Mouse (Mus musculus) embryonic facial prominence, embryonic 13.5 days (tissue): ENCODE results near the gene Galnt10. TPM values are rescaled to one million over a fixed set of nuclear protein-coding genes. Genes with fewer than 3 reads are reported as not detected.

Experiments used
- ATAC-seq: fragments of 200-750 bp; cut with Nextera tagmentation; 2 replicates; pipeline ENCODE4 v1.8.0; 2017; ENCODE audit warnings: low read depth; ENCODE audit not compliant: insufficient number of reproducible peaks, insufficient read depth, low FRiP score, low TSS enrichment
- H3K27ac ChIP-seq: fragments of 300-500 bp; sonication (generic); 2 replicates; pipeline ENCODE4 v1.5.1; 2015; ENCODE audit warnings: moderate library complexity, mild to moderate bottlenecking, inconsistent platforms
- H3K27me3 ChIP-seq: fragments of 300-500 bp; sonication (generic); 2 replicates; pipeline ENCODE4 v1.6.1; 2015; ENCODE audit warnings: mild to moderate bottlenecking, inconsistent platforms
- H3K36me3 ChIP-seq: fragments of 300-500 bp; sonication (generic); 2 replicates; pipeline ENCODE4 v1.6.1; 2015; ENCODE audit warnings: mild to moderate bottlenecking, inconsistent platforms
- H3K4me1 ChIP-seq: fragments of 300-500 bp; sonication (generic); 2 replicates; pipeline ENCODE4 v1.6.1; 2015; ENCODE audit warnings: inconsistent platforms
- H3K4me2 ChIP-seq: fragments of 300-500 bp; sonication (generic); 2 replicates; pipeline ENCODE4 v1.6.1; 2015; ENCODE audit warnings: moderate library complexity, mild to moderate bottlenecking, inconsistent platforms
- H3K4me3 ChIP-seq: fragments of 300-500 bp; sonication (generic); 2 replicates; pipeline ENCODE4 v1.5.1; 2015; ENCODE audit warnings: mild to moderate bottlenecking, inconsistent platforms
- H3K9ac ChIP-seq: fragments of 300-500 bp; sonication (generic); 2 replicates; pipeline ENCODE4 v1.6.1; 2015; ENCODE audit warnings: mild to moderate bottlenecking, inconsistent platforms
- H3K9me3 ChIP-seq: fragments of 300-500 bp; sonication (generic); 2 replicates; pipeline ENCODE4 v1.6.1; 2016; ENCODE audit warnings: inconsistent platforms
- WGBS: fragments of 180-500 bp; shearing (Covaris S2); methylation state at CpG from one replicate; pipeline ENCODE4 v1.1.7; 2015; ENCODE audit warnings: mixed read lengths; 5-methylcytosine and 5-hydroxymethylcytosine counted together
- polyA plus RNA-seq: library from polyadenylated mRNA; unstranded; fragments of >200 nt; fragmentation: Nextera tagmentation; extraction: Ambion mirVana; gene quantifications from 2 replicates; pipeline ENCODE4 v1.2.1, GENCODE M21; 2015

Gene Galnt10
- polyA plus RNA-seq, 1 experiment from 2014 or later: 24.1 TPM

- WGBS: 31% methylated on average over 15 of the region's 15 CpGs
These were observed 27.5 kb upstream of the Galnt10 start for GRCm38 (mm10) chr11:57617526-57618264.

GRCm38 (mm10) chr11:57621472-57621871, 23.8 kb upstream of the Galnt10 start:
- Histone ChIP-seq H3K36me3 (no peaks in the 10 kb centered on the region), H3K27me3 (0 out of 2 replicates have a peak, but pooled peaks cover 2% of the 10 kb centered on the region), H3K27ac (no peak overlapping the region), H3K9ac (no peak overlapping the region), H3K9me3 (no peaks in the 10 kb centered on the region), H3K4me2 (no peak overlapping the region), H3K4me1 (peaks cover 26% of the 10 kb centered on the region), H3K4me3 (no peak overlapping the region)
- ATAC-seq: no peak
- 83% methylated on average over 3 of the region's 3 CpGs for WGBS

More at GRCm38 (mm10) chr11:57617526-57618264, 27.5 kb upstream of the Galnt10 start:
- H3K4me1 ChIP-seq: peaks cover 12% of the 10 kb centered on the region
- H3K36me3 ChIP-seq: no peaks in the 10 kb centered on the region
- H3K27ac ChIP-seq: no peak overlapping the region
- ATAC-seq: no peak
- H3K27me3 ChIP-seq: peaks cover 7% of the 10 kb centered on the region; the same call in 1 of the 2 replicates
- H3K4me3 ChIP-seq: no peak overlapping the region
- no peak overlapping the region for H3K4me2 ChIP-seq
- H3K9me3 ChIP-seq: no peaks in the 10 kb centered on the region
- no peak overlapping the region for H3K9ac ChIP-seq

- H3K9ac ChIP-seq: no peak overlapping the region
- no peak overlapping the region for H3K27ac ChIP-seq
- ATAC-seq: no peak
- H3K4me1 ChIP-seq: peaks cover 26% of the 10 kb centered on the region
- no peak overlapping the region for H3K4me3 ChIP-seq
- H3K36me3 ChIP-seq: no peaks in the 10 kb centered on the region
- no peak overlapping the region for H3K4me2 ChIP-seq
- H3K27me3 ChIP-seq: 0 out of 2 replicates have a peak, but pooled peaks cover 3% of the 10 kb centered on the region
- H3K9me3 ChIP-seq: no peaks in the 10 kb centered on the region
These were observed 23.4 kb upstream of the Galnt10 start for GRCm38 (mm10) chr11:57621876-57622275.

- Histone ChIP-seq H3K9ac (no peak overlapping the region), H3K4me1 (peaks cover 31% of the 10 kb centered on the region), H3K27me3 (0 out of 2 replicates have a peak, but pooled peaks cover 5% of the 10 kb centered on the region), H3K36me3 (no peaks in the 10 kb centered on the region), H3K4me2 (no peak overlapping the region), H3K9me3 (no peaks in the 10 kb centered on the region), H3K4me3 (no peak overlapping the region), H3K27ac (0 out of 2 replicates have a peak overlapping the region, but pooled peaks have one; percentile 48)
- ATAC-seq: no peak
- 25% methylated on average over 5 of the region's 5 CpGs for WGBS
These were observed 20.8 kb upstream of the Galnt10 start for GRCm38 (mm10) chr11:57624490-57624893.

- H3K36me3 ChIP-seq: no peaks in the 10 kb centered on the region
- no peaks in the 10 kb centered on the region for H3K9me3 ChIP-seq
- H3K4me2 ChIP-seq: no peak overlapping the region
- H3K4me1 ChIP-seq: peaks cover 31% of the 10 kb centered on the region
- ATAC-seq: no peak
- no peak overlapping the region for H3K27ac ChIP-seq
- 0 out of 2 replicates have a peak, but pooled peaks cover 5% of the 10 kb centered on the region for H3K27me3 ChIP-seq
- H3K4me3 ChIP-seq: no peak overlapping the region
- no peak overlapping the region for H3K9ac ChIP-seq
These were observed 19.8 kb upstream of the Galnt10 start for GRCm38 (mm10) chr11:57625465-57625864.

GRCm38 (mm10) chr11:57627086-57627735, 18.0 kb upstream of the Galnt10 start:
- no peaks in the 10 kb centered on the region for H3K36me3 ChIP-seq
- no peak overlapping the region for H3K4me2 ChIP-seq
- H3K4me1 ChIP-seq: peaks cover 37% of the 10 kb centered on the region
- 0 out of 2 replicates have a peak, but pooled peaks cover 5% of the 10 kb centered on the region for H3K27me3 ChIP-seq
- H3K4me3 ChIP-seq: no peak overlapping the region
- no peaks in the 10 kb centered on the region for H3K9me3 ChIP-seq
- ATAC-seq: no peak
- no peak overlapping the region for H3K9ac ChIP-seq
- no peak overlapping the region for H3K27ac ChIP-seq
- WGBS: 54% methylated on average over 9 of the region's 9 CpGs

- H3K9me3 ChIP-seq: no peaks in the 10 kb centered on the region
- peaks cover 17% of the 10 kb centered on the region for H3K27me3 ChIP-seq
- H3K27ac ChIP-seq: no peak overlapping the region
- whole genome bisulfite sequencing: 73% methylated on average over 7 of the region's 7 CpGs
- no peak overlapping the region for H3K9ac ChIP-seq
- H3K4me1 ChIP-seq: peaks cover 34% of the 10 kb centered on the region
- H3K4me3 ChIP-seq: no peak overlapping the region
- no peak for ATAC-seq
- no peak overlapping the region for H3K4me2 ChIP-seq
- no peaks in the 10 kb centered on the region for H3K36me3 ChIP-seq
These were observed 13.3 kb upstream of the Galnt10 start for GRCm38 (mm10) chr11:57631805-57632485.

GRCm38 (mm10) chr11:57633006-57633405, 12.2 kb upstream of the Galnt10 start:
- Histone ChIP-seq H3K27me3 (peaks cover 15% of the 10 kb centered on the region), H3K4me2 (no peak overlapping the region), H3K9me3 (no peaks in the 10 kb centered on the region), H3K36me3 (no peaks in the 10 kb centered on the region), H3K4me1 (peaks cover 26% of the 10 kb centered on the region), H3K4me3 (no peak overlapping the region), H3K9ac (no peak overlapping the region), H3K27ac (no peak overlapping the region)
- no peak for ATAC-seq
- 97% methylated on average over 2 of the region's 2 CpGs for WGBS

GRCm38 (mm10) chr11:57633975-57634585, 11.2 kb upstream of the Galnt10 start:
- 76% methylated on average over 6 of the region's 6 CpGs for WGBS
- ATAC-seq: no peak

GRCm38 (mm10) chr11:57635148-57635547, 10.1 kb upstream of the Galnt10 start:
- Histone ChIP-seq H3K27ac (no peak overlapping the region), H3K27me3 (peaks cover 15% of the 10 kb centered on the region), H3K9me3 (no peaks in the 10 kb centered on the region), H3K4me1 (peaks cover 22% of the 10 kb centered on the region), H3K4me2 (no peak overlapping the region), H3K4me3 (no peak overlapping the region), H3K36me3 (no peaks in the 10 kb centered on the region), H3K9ac (no peak overlapping the region)
- WGBS: 7% methylated on average over 9 of the region's 9 CpGs
- ATAC-seq: no peak

More at GRCm38 (mm10) chr11:57633975-57634585, 11.2 kb upstream of the Galnt10 start:
- no peak overlapping the region for H3K4me2 ChIP-seq
- peaks cover 25% of the 10 kb centered on the region for H3K4me1 ChIP-seq
- H3K27me3 ChIP-seq: peaks cover 15% of the 10 kb centered on the region
- no peaks in the 10 kb centered on the region for H3K36me3 ChIP-seq
- H3K9ac ChIP-seq: no peak overlapping the region
- no peaks in the 10 kb centered on the region for H3K9me3 ChIP-seq
- H3K4me3 ChIP-seq: no peak overlapping the region
- H3K27ac ChIP-seq: no peak overlapping the region

GRCm38 (mm10) chr11:57643691-57644090, 1.6 kb upstream of the Galnt10 start:
- WGBS: 66% methylated on average over 2 of the region's 2 CpGs
- Histone ChIP-seq H3K4me3 (peak overlapping the region; percentile 84), H3K27me3 (no peaks in the 10 kb centered on the region), H3K27ac (no peak overlapping the region), H3K36me3 (no peaks in the 10 kb centered on the region), H3K9me3 (no peaks in the 10 kb centered on the region), H3K4me1 (peaks cover 37% of the 10 kb centered on the region), H3K4me2 (peak overlapping the region; percentile 92), H3K9ac (peak overlapping the region; percentile 88; the same call in 1 of the 2 replicates)
- no peak for ATAC-seq
